8 mouse cellular contexts compared by ENCODE assay signal in genomic region chr8:111027391-111027937, GRCm38 (mm10). TPM values are rescaled to one million over a fixed set of nuclear protein-coding genes. Genes with fewer than 3 reads are reported as not detected.
DNase-seq lines count a peak whose midpoint lies in the region; ATAC-seq lines count a peak whose summit lies in the region.

No protein-coding gene starts in this region.

- no peaks in the 10 kb centered on the region for H3K9me3 ChIP-seq in megakaryocyte, embryonic 14.5 days

- no peaks in the 10 kb centered on the region for H3K36me3 ChIP-seq in megakaryocyte, embryonic 14.5 days (replicated peaks; ENCODE audit: low read length)

- H3K4me1 ChIP-seq in megakaryocyte, embryonic 14.5 days = peaks cover 23% of the 10 kb centered on the region

- peak; percentile 98 for ATAC-seq in common myeloid progenitor, adult 5-6 weeks (replicated peaks; ENCODE audit: low read depth, poor library complexity, severe bottlenecking)

- no peaks in the 10 kb centered on the region for H3K27me3 ChIP-seq in megakaryocyte, embryonic 14.5 days (replicated peaks)

- peak overlapping the region; percentile 95 for H3K4me3 ChIP-seq in megakaryocyte, embryonic 14.5 days (replicated peaks)

- peak; percentile 76 for DNase-seq in ZHBTc4 (ENCODE audit: low read depth, low spot score)
- DNase-seq in gastrocnemius, adult 8-10 months (ENCODE audit: low spot score in 2 of 2) = peak; percentile 73 to 77
- DNase-seq in hindlimb bud, embryonic 11.5 days (ENCODE audit: extremely low spot score, low read depth, low spot score) = peak; percentile 28
- DNase-seq in left cerebral cortex, adult 8-10 months (ENCODE audit: low spot score in 2 of 2) = peak; percentile 84 to 85
- DNase-seq in right cerebral cortex, postnatal 10 days (ENCODE audit: low spot score in 2 of 2) = peak; percentile 92 to 93
- DNase-seq in urinary bladder, postnatal 25 days (ENCODE audit: low spot score) = peak; percentile 83

RNA-seq across cellular contexts. Expression of gene Ddx19b, which starts 4.1 kb away (rescaled TPM):
- total RNA-seq in common myeloid progenitor, adult 5-6 weeks (2017) = 14.0 and 14.6 TPM in 2 replicates
- total RNA-seq in gastrocnemius, adult 8-10 months (2022) = 10 to 100 TPM; 12.2 to 15.2 (median 13.7) TPM
- total RNA-seq in left cerebral cortex, adult 8-10 months (2022) = 10 to 100 TPM; 17.9 to 20.5 (median 18.9) TPM
- 1.1 TPM in 1 of 2 replicates, not detected in the other for polyA plus RNA-seq in megakaryocyte, embryonic 14.5 days (2012; ENCODE audit: insufficient read depth, low replicate concordance)

RNA-seq across cellular contexts. Expression of gene Aars, which starts 5.5 kb away (rescaled TPM):
- 45.0 and 48.4 TPM in 2 replicates for total RNA-seq in common myeloid progenitor, adult 5-6 weeks (2017)
- total RNA-seq in gastrocnemius, adult 8-10 months (2022) = 10 to 100 TPM; 41.3 to 51.9 (median 48.3) TPM
- total RNA-seq in left cerebral cortex, adult 8-10 months (2022) = 100 to 1,000 TPM in 1 of 4 experiments, 10 to 100 TPM in 3; 82.5 to 110 (median 95.8) TPM
- polyA plus RNA-seq in megakaryocyte, embryonic 14.5 days (2012; ENCODE audit: insufficient read depth, low replicate concordance) = 29.9 and 34.3 TPM in 2 replicates

RNA-seq across cellular contexts. Expression of gene Exosc6, which starts 28.7 kb away (rescaled TPM):
- 28.1 and 55.6 TPM in 2 replicates for total RNA-seq in common myeloid progenitor, adult 5-6 weeks (2017)
- total RNA-seq in gastrocnemius, adult 8-10 months (2022) = not detected
- total RNA-seq in left cerebral cortex, adult 8-10 months (2022) = not detected
- polyA plus RNA-seq in megakaryocyte, embryonic 14.5 days (2012; ENCODE audit: insufficient read depth, low replicate concordance) = 17.8 and 46.3 TPM in 2 replicates

RNA-seq across cellular contexts. Expression of gene Ddx19a, which starts 29.9 kb away (rescaled TPM):
- total RNA-seq in common myeloid progenitor, adult 5-6 weeks (2017) = 51.1 and 51.8 TPM in 2 replicates
- 10 to 100 TPM; 28.7 to 31.0 (median 29.5) TPM for total RNA-seq in gastrocnemius, adult 8-10 months (2022)
- 10 to 100 TPM; 24.6 to 27.5 (median 26.4) TPM for total RNA-seq in left cerebral cortex, adult 8-10 months (2022)
- 5.2 and 18.4 TPM in 2 replicates for polyA plus RNA-seq in megakaryocyte, embryonic 14.5 days (2012; ENCODE audit: insufficient read depth, low replicate concordance)

Comparison
In these comparisons a context has a peak if more than half of its experiments do, and no peak if none do; other contexts are left out.
1. Peak in every context shown above with its lines: DNase-seq, ATAC-seq and H3K4me3 ChIP-seq.
2. DNase-seq: peak in every context shown above with its lines; median percentile 92 in right cerebral cortex, postnatal 10 days; 84 in left cerebral cortex, adult 8-10 months; 83 in urinary bladder, postnatal 25 days; 76 in ZHBTc4; 75 in gastrocnemius, adult 8-10 months; 28 in hindlimb bud, embryonic 11.5 days.
3. RNA of gene Exosc6, which starts 28.7 kb away (total RNA-seq): 28.1 to 55.6 TPM in common myeloid progenitor, adult 5-6 weeks; not detected in gastrocnemius, adult 8-10 months and not detected in left cerebral cortex, adult 8-10 months; every median in the first group is over 10 times any median in the second.